Mouse (Mus musculus): Measurements from ENCODE around the gene Atp2c1. TPM values are rescaled to one million over a fixed set of nuclear protein-coding genes. Genes with fewer than 3 reads are reported as not detected.

Atp2c1 gene
- 39.8 and 47.1 TPM in 2 replicates for polyA plus RNA-seq (2012; rRNA removed)

DNA sequence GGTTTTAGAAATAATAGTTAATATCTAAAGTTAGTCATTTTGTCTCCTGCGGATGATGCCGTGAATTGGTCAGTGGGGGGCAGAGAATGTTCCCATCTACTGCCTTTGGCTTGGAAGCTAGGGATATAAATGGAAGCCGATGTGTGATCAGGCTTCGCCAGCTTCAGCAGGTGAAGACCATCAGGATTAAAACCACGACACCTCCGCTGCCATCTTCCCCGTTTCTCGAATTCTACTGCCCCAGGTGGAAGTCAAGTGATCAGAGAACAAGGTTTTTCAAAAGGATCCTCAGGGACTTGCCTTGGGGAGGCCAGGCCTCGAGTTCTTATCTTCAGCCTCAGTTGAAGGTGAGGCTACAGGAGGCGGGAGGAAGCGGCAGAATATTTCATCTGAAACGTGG lies at the start of gene Atp2c1:
Gene Atp2c1 (minus strand): TSS at position 101 of the 400 bp plus-strand sequence.
- DNase-seq (ENCODE audit: low read depth), result no peak

DNA sequence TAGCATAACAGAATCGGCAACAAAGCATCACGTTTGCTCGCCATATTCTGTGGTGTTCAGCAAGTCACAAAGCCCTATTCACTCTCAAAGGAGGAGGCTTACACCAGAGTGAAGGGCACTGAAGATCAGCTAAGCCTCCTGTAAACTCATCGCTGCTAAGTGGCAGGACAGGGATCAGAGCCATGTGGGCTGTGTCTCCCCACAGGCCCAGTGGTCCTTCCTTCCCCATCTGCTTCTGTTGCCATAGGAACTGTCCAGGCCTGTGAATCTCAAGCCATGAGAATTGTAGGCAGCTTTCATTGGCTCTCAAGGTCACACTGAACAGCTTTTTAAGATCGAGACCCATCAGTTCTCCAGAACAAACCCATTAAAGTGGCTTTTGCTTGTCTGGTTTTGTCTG lies 30.3 kb upstream of the Atp2c1 start:
- no peak for DNase-seq (ENCODE audit: low read depth)

DNA sequence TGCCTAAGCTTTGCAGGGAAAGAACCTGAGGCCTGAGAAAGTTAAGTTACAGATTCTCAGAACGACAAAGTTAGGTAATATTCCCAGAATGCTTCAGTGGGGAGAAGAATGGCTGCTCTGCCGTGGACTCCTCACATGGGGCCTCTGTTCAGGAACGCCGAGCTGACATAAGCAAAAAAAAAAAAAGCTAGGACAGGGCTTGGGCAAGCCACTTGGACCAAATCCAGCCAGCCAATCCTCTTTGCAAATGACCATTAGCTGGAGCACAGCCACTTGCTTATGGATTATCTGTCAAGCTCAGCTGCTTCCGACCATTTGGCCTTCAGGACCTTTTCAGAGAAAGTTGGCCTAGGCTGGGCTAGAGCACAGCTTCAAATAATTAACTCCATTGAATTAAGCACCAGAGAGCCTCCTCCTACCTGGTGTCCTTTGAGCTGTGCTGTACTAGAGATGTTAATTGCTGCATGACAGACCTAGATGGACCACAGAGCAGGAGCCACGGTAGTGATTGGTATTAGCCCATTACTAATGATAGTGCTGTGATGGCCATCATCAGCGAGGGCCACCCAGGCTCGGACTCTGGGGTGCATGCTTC lies 29.1 kb upstream of the Atp2c1 start:
- peak; percentile 34 for DNase-seq (ENCODE audit: low read depth)

DNA sequence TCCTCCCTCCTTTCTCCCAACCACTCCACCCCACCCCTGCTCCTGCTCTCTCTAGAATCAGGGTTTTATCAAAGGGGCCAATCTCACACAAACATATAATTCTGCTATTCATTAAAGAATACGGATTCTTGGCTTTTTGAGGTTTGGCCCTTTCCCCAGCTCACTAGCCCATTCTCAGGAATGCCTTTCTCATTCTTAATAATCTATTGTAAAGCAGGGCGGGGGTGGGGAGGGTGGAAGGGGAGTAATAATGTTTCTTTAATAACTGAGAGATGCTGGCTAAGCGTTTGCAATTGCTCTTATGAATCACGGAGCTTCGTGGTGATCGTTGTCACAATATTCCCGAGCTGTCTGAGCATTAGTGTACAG lies 27.3 kb upstream of the Atp2c1 start:
- no peak for DNase-seq (ENCODE audit: low read depth)

DNA sequence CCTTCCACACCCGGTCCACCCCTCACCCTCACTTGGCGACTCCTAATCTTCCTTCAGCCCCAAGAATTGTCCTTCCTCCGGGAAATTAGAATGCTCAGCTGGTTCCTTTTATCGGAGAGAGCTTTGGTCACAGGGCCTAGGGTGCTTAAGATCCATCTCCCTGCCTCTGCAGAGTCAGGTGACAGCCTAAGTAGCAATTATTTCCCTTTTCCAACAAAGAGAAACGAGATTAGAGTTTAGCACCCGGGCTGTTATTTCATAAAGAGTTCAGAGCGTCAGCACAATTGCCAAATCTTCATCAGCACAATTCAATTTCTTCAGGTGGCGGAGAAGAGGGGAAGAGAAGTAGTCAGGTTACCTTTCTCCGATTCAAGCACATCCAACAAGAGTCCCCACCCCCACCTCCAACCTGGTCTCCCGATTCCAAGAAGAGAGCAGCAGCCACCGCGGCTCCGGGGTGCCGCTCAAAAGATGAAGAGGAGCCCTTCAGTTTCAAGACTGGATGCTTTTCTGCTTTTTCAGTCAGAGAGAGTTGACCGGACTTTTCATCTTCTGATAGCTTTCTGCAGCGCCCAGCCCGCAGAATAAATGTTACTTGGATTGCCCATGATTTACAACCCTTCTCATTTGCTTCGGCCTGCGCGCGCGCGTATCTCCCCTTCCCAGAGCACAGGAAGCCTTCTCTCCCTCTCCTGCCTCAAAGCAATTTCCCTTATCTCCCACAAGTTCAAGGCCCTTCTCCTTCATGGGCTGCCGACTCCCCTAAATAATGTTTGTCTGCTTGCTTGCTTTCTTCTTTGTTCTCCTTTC lies 26.7 kb upstream of the Atp2c1 start:
- no peak for DNase-seq (ENCODE audit: low read depth)

DNA sequence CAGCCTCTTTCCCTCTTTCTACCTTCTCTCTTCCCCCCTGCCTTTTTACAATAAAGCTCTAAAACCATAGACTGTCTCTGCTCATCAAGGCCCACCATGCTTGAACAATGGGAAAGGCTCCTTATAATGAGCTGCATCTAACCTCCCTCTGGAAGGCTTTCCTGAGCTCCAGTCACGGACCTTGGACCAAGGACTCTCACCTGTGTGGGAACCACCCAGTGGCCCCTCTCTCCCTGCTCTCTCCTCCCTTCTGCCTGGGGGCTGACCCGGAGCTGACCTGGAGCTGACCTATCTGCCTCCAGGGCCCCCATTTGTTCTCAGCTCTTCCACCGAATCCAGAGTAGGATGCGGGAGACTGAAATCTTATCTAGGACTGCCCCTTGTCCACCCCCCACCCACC lies 24.3 kb upstream of the Atp2c1 start:
- DNase-seq (ENCODE audit: low read depth), result no peak

DNA sequence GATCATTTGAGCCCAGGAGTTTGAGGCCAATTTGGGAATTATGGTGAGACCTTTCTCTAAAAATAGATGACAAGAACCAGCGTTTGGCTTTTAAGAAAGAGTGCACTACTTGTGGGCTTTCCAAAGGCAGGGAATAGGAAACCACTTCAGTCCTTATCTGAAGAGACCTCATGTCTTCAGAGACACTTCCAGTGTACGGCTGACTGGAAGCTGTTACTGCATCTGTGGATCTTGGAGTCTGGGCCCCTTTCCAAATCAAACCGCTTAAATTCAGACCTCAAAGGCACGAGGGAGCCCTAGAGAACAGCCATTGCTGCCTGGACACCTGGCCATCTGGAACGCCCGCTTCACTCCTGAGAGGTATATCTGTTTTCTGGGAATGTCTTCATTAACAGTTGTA lies 22.0 kb upstream of the Atp2c1 start:
- no peak for DNase-seq (ENCODE audit: low read depth)

DNA sequence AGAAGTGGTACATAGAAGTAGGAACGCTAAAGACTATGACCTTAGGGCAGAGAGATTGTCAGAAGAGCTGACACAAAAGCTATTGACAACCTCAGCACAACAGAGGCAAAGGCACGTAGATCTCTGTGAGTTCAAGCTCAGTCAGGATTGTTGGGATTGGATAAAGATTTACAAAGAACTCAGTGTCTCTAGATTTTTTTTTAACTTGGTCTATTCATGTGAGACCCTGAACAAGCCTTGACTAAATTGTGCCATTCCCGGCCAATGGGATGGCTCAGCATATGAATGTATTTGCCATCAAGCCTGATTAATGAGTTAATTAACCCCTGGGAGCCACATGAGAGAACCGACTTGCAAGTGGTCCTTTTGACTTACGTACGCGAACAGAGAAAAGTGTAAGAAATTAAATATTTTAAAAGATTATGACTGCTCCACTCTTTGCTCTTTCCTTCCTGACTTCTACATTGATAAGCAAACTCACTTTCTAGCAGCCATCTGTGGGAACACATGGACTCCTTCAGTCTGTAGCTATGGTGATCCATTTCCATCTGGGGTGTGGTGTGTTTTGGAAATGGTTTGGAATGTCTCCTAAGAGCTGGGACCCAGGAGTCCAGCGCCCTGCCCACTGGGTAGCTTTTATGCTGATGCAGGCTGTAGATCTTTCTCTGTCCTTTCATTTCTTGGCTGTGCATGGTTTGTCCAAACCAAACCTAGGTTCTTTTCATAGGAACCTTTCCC lies 17.1 kb upstream of the Atp2c1 start:
- no peak for DNase-seq (ENCODE audit: low read depth)

DNA sequence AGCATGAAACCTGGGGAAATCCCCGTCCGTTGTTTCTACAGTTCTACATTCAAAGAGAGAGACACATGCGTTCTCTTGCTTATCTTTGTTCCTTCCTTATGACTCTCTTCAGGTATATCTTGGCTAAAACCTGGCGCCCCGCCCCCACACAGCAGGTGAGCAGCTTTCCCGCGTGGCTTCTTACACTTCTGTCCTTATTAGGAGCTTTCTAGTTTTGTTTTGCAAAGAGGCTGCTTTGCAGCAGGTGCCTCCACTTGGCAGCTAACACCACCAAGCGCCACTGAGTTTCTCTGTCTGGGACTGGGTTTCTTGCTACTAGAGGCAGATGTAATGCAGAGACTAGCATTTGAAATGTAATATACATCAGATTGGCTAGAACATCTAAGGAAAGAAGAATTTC lies 10.4 kb upstream of the Atp2c1 start:
- no peak for DNase-seq (ENCODE audit: low read depth)

DNA sequence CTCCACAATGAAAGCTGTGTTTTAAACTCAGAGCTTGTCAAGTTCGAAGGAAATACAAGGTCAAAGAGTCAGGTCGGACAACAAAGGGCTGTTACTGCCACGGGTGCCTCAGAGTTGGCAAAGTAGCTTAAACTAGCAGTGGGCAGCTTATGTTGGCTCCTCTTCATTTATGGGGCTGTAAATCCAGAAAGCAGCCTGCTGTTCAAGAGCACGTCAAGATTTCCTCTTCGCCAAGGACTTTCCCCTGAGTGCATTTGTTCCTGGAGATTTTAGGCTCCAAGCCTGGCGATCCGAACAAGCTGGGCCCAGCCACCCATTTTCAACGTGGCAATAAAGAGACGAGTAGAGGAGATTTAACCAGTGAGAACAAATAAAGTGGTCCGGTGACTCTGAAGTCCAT lies 9.8 kb upstream of the Atp2c1 start:
- no peak for DNase-seq (ENCODE audit: low read depth)

DNA sequence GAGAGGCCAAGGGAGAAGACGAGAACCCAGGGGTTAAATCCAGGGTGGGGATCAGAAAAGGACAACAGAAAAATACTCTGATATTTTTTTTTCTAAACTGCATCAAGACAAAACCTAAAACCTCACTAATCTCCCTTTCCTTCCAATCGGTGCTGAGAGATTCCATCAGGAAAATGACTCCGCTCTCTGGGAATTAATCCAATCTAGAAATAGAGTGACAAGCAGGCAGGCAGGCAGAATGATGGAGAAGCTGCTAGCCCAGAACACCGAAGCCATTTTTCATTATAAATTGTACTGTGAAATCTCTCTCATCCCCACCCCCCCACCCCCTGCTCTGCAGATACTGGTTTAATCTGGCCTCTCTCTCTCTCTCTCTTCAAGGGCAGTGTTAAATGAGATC lies 1.8 kb downstream of the Atp2c1 start:
- no peak for DNase-seq (ENCODE audit: low read depth)

DNA sequence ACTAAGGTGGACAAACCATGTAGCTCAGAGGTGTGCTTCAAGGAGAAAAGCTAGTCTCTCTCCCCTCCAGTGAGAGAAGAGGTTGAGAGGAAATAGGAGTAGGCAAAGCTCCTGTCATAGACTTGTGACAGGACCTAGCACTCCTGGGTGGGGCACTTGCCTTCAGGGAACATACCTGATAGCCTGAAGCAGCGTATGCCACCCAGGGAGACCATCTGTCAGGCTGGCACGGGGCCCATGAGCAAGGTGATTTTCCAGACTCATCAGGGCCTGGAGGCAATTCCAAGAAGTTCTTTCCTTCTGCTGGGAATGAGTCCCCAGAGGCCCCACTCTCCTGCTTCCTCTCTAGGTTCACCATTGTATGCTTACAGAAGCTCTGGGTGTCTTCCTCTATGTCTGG lies 4.1 kb downstream of the Atp2c1 start:
- DNase-seq (ENCODE audit: low read depth), result no peak

DNA sequence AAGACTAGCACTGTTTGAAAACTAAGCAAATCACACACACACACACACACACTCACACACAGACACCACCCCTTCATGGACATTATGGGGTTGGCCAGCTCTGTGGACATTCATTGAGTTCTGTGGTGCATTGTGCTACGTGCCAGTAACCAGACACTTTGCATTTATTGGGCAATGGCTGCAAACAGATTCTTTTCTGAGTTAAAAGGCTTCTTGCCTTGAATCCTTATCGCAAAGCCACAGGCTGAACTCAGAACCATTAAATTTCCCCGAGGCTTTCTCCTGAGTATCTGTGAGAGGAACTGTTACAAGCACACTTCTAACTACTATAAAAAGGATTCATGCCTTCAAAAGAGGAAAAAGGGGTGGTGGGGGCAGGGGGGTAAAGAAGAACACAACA lies 5.1 kb downstream of the Atp2c1 start:
- DNase-seq (ENCODE audit: low read depth), result no peak

DNA sequence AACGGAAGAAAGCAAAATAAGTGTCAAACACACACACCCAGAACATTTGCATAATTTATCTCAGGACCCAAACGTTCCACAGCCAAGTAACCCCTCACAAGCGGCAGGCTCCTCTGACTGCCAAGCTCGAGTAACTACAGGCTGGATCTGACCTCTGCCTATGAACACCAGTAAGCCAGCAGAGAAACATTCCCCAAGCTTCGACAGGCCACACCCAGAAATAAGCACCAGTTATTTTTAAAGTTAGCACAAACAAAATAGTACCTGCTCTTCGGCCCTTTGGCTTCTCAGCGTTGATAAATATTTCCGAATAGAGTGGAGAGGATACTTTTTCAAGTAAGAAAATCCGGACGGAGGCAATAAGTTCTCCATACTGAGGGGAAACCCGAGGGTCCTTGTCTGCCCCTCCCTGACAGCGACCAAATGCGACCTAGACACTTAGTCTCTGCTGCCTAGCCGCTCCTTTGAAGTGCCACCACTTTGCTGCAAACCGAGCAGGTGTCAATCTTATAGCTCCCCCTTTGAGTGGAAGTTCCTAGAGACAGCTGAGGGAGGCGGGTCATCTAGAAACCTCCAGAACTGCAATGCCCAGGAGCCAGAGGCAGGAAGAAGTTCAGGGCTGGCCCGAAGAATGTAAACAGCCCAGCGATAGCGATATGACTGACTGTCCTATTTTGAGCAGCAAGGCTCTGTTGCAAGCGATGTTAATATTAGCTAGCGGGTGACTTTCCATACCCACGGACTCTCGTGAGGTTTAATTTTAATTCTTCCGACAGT lies 6.2 kb downstream of the Atp2c1 start:
- DNase-seq (ENCODE audit: low read depth), result no peak

DNA sequence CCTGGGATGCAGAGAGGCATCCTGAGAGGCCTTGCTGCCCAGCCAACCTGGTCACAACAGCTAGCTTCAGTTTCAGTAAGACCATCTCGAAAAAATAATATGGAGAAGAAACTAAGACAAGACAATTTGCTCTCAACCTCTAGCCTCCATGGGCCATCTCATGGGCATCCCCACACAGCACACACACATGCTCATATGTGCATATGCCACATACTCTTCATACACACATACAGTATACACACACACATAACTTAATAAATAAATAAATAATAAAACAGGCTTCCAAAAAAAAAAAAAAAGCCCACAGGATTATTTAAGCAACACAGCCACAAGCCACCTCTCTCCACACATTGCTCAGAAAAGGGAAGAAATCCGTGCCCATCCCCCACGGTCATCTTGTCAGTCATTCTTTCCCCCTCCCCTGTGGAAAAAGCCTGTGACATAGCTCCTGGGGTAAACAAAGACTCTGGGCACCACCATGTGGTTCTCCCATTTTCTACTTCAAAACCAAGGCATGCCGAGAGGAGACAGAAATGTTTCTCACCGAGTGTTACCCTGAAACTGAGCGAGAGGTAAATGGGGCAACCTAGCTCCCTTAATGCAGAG lies 7.7 kb downstream of the Atp2c1 start:
- DNase-seq (ENCODE audit: low read depth), result no peak

DNA sequence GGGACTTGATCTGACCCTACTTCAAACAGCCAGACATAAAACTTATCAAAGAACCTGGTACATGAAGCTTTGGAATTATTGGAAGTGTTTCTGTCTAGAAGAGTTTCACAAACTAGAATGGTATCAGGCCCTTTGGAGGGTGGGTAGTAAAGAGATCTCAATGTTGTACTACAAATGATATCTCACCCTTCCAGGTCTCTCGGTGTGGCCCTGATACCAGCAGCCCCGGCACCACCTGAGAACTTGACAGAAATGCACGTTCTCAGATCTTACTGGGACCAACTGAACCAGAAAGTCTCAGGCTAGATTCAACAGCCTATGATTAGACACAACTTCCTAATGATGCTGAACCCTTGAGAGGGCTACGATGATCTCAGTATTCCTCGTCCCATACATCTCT lies 23.4 kb downstream of the Atp2c1 start:
- no peak for DNase-seq (ENCODE audit: low read depth)

DNA sequence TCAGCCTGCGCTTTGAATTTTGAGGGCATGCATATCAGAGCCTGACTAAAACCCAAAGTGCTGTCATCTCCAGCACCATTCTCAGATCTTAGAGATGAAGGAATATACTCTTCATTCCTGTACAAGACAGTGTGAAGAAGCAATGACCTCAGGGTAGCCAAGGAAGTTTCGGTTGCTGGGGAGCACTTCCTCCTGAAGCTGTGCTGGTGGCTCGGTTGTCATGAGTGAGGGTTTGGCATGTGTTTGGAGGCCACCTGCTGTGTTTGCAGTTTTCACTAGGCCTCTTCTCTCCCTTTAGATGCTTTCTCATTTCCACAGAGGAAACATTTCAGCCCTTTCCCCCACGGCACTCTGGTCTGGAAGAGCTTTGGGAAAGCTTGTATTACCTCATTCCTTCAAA lies 24.7 kb downstream of the Atp2c1 start:
- no peak for DNase-seq (ENCODE audit: low read depth)

DNA sequence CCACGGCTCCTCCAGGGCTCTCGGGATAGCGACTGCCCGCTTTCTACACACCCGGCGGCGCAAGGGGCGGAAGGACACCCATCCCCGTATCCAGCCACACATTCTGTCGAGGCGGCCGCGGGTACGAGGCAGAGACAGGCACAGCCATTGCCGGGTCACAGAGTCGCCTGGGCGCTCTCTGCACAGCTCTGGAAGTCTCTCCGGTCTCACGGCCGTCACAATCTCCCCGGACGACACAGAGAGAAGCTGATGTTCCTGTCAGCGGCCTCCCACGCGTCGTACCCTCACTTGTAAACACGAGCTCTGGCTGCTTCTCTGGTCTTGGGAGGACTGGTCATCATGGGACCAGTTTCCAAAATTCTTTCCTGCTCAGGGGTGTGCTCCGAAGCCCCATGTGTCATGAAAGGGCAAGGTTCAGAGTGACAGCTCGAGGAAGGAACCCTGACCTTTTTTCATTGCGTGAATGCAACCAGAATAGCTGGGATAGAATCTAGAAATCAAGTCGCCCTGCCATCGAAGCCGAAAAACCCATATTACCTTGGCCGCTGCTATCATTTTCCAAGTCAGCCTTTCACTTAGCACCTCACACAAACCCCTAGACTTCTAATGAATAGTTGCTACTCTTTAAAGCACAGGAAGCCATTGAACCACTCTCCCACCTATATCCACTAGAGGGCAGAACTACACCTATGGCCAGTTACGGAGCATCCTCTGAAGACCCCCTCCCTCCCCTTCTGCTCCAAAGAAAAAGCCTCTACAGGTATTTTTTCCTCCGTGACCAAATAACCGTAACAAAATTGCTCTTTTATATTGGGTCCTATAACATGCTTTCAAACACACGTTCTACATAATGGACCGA lies 31.6 kb downstream of the Atp2c1 start:
- DNase-seq (ENCODE audit: low read depth), result no peak

DNA sequence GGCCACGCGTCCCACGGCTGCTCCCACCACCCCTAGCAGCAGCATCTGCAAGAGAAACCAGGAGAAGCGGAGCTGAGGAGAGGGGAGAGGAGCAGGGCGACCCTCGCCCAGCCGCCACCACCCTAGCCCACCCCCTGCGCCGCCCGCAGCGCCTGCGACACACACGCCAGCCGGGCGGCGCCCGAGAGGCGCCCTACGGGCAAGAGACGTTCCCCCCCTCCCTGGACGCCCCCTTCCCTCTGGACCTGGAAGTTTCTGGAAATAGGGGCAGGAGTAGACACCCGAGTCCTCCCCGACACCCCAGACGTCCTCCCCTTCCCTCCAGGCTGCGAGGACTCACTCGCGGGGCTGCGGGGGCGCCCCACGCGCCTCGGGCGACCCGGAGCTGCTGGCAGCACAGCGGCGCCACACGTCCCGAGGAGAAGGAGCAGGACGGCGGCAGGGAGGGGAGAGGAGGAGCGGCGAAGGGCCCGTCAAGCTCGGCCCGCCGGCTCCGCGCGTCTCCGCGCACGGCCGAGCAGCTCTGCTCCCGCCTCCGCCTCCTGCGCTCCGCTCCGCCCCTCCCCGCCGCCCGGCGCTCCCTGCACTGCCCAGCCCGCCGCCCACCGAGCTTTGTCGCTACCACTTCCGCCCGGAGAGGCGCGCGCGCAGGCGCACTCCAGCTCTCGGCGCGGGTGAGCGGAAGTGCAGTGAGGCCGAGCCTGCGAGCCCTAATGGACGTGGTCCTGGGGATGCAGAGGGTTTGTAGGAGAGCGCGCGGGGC lies 32.4 kb downstream of the Atp2c1 start:
- no peak for DNase-seq (ENCODE audit: low read depth)

DNA sequence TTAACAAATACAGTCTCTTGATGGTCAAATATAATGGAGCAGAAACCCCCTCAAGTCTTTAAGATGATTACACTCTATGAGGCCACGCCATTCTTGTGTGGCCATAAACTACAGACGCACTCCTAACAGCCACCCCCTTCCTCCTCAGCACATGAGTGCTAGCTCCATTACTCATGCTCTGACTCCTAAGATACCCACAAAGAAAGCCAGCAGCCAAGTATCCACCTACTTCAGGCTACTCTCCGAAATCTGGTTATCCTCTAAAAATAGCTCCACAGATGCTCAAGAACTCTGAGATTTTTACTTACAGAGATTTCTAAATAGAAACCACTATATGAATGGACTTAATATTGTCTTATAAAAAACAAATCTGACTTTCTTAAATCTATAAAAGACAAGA lies 34.4 kb downstream of the Atp2c1 start:
- DNase-seq (ENCODE audit: low read depth), result no peak

Data from gonadal fat pad, adult 2 months (tissue).